Mouse (Mus musculus): ENCODE measurements around the gene Gm27027. TPM values are rescaled to one million over a fixed set of nuclear protein-coding genes. Genes with fewer than 3 reads are reported as not detected.

The Gm27027 gene
- total RNA-seq, 1 experiment from 2014 or later: not detected

DNA sequence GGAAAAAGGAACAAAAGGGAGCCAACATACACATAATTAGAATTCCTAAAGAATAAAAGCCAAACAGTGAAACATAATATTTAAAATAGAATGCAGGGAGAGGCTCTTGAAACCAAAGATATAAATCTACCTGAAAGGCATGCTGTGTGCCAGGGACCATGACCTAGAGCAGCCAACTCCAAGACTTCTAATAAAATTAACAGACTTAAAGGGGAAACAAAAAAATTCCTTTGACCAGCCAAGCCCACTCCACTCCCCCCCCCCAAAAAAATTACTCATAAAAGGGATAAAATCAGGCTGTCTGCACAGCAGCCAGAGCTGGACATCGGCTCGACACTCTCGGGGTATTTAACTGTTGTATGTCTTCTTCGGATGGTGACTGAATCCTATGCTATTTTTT is 51.3 kb downstream of the Gm27027 start:
- ATAC-seq (ENCODE audit: extremely low read depth, insufficient number of reproducible peaks, low FRiP score, poor library complexity, severe bottlenecking): no peak

DNA sequence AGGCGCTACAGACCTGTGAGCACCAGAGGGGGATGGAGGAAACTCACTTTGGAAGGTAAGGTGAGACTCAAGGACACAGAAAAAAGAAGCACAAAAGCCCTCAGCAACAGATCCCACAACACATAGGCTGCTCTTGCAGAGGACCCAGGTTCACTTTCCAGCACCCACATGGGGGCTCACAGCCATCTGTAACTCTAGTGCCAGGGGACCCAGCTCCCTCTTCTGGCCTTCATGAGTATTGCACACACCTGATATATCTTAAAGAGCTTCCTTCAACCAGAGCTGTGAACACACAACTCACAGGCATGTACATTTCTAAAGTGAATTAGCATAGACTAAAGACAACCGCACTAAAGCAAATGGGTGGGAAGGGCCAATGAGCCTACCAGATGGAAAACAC is 52.1 kb downstream of the Gm27027 start:
- no peak for ATAC-seq (ENCODE audit: extremely low read depth, insufficient number of reproducible peaks, low FRiP score, poor library complexity, severe bottlenecking)

DNA sequence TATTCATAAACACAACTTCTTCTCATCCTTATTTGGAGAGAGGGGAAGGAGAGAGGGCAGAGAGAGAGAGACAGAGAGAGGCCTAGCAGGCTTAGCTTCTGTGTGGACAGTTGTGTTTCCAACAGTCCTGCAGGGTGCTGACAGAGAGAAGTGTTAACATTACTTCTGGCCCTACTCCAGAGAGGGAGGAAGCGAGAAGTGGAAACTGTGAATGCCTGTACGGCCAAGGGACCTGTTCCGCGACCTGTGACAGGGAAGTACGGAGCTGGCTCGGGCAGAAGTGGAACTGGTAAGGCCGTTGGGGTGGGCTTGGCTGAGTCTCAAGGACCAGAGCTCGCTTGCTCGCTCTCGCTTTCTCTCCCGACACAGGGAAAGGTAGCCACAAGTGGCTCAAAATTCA is 54.5 kb downstream of the Gm27027 start:
- no peak for ATAC-seq (ENCODE audit: extremely low read depth, insufficient number of reproducible peaks, low FRiP score, poor library complexity, severe bottlenecking)

DNA sequence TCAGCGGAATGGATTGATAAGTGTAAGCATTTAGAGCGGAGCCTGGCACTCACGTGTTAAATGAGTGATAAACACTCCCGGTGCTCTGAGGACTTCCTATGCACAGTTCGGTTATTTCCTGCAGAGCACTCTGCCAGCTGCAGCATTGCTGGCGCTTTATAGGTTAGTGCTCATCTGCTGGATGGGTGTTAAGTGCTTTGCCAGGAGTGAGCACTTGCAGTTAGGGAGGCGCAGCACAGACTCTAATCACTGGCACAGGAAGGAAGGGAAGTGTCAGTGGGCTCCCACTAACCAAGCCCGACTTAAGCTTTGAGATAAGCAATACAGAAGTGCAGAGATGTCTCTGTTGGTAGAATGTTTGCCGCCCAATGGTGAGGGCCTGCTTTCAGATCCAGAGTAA is 57.6 kb downstream of the Gm27027 start:
- no peak for ATAC-seq (ENCODE audit: extremely low read depth, insufficient number of reproducible peaks, low FRiP score, poor library complexity, severe bottlenecking)

DNA sequence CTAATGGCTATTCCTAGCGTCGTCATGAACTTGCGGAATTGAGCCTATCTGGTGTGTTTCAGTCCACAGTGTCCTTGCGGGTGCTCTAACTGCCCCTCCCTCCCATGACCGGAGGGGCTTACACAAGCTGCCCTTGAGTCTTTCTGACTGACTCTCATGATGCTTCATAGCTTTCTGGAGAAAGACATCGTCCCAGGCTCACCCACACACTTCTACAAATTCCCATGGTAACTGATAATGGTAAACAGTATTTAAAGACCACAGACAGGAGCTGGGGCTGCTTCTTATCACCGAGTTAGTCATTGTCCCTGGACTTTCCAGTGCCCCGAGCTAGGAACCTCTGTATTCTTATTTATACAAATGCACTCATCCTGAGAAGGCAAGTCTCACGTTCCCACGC is 67.3 kb downstream of the Gm27027 start:
- no peak for ATAC-seq (ENCODE audit: extremely low read depth, insufficient number of reproducible peaks, low FRiP score, poor library complexity, severe bottlenecking)

DNA sequence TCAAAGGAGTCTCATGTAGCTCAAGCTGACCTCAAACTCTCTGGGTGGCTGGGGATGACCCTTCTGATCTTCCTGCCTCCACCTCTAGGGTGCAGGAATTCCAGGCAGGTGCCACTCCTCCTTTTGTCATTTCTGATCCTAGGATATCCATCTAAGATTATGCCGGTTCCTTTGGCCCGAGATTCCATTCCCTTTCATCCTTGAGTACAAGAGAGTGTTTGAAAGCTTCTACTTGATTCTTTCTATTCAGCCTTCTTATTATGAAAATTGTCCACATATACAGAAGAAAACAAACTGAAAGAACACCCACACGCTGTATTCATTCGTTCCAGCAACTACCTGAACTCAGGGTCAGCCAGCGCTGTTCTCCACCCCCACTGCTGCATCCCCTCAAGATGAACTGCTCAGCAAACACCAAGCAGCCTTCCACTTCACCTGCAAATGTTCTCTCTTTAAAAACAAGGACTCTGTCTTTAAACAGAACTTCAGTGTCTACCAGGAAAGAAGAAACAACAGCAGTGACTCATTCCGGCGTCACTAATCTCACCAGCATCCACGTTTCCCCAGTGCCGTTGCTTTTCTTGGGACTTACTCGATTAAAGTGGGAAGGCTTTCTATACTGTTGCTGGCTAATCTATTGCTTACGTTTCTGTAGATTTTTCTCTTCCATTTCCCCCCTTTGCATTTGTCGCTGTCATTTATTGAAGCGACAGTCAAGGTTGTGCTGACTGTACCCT is 68.3 kb downstream of the Gm27027 start:
- ATAC-seq (ENCODE audit: extremely low read depth, insufficient number of reproducible peaks, low FRiP score, poor library complexity, severe bottlenecking): no peak

DNA sequence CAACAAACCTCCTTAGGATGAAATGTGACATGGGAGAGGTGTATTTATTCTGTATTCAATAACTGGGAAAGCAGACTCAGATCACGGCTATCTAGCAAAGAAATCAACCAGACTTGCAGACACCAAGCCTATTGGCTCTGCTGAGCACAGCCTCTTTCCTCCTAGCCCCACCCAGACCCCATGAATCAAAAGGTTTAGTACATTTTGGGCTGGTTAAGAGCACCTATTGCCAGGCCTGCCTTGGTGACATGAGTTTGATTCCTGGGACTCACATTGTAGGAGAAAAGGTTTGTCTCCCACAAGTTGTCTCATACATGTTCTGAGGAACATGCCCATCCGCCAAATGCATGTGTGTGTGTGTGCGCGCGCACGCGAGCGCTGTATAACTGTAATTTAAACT is 70.0 kb downstream of the Gm27027 start:
- ATAC-seq (ENCODE audit: extremely low read depth, insufficient number of reproducible peaks, low FRiP score, poor library complexity, severe bottlenecking): no peak

DNA sequence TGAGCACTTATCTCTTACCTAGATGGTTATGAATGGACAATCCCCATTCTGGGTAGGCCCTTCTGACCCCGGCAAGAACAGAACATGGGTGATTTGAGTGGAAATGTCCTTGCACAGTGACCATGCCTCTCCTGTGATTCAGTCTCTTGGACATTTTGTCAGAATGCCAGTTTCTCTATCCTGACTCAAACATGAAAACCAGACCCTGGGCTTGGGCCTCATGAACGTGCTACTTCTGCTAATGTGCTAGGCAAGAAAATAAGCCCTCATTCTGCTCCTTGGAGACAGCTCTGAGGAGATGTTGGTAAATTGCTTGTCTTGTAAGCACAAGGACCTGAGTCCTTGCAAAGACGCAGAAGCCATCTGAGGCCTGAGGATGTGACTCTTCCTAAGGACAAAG is 77.1 kb downstream of the Gm27027 start:
- no peak for ATAC-seq (ENCODE audit: extremely low read depth, insufficient number of reproducible peaks, low FRiP score, poor library complexity, severe bottlenecking)

DNA sequence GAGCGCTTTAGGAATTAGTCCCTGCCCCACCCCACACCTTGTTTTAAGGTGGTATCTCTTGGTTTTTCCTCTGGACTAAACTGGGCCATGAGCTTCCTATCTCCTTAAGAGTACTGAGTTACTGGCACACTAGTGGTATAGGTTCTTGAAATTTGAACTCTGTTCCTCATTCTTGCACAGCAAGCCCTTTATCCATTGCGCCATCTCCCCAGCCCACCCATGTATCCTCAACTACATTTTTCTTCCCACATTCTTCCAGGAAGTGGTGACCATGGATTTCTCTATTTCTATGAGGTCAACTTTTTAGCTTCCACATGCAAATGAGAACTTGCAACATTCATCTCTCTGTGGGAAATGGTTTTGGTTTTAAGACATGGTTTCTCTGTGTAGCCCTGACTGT is 82.6 kb downstream of the Gm27027 start:
- ATAC-seq (ENCODE audit: extremely low read depth, insufficient number of reproducible peaks, low FRiP score, poor library complexity, severe bottlenecking): no peak

DNA sequence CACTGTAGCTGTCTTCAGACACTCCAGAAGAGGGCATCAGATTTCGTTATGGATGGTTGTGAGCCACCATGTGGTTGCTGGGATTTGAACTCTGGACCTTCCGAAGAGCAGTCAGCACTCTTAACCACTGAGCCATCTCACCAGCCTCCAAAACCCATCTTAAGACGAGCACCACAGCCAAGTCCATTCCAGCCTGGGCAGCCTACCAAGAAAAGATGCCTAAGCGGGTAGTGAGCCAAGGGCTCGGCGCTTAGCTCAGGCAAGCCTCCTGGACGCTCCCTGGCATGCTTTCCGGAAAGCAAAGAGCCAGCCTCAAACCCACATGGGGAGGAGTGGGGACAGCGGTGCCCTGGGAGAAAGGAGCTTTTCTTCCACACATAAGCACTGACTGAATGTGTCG is 84.2 kb downstream of the Gm27027 start:
- no peak for ATAC-seq (ENCODE audit: extremely low read depth, insufficient number of reproducible peaks, low FRiP score, poor library complexity, severe bottlenecking)

DNA sequence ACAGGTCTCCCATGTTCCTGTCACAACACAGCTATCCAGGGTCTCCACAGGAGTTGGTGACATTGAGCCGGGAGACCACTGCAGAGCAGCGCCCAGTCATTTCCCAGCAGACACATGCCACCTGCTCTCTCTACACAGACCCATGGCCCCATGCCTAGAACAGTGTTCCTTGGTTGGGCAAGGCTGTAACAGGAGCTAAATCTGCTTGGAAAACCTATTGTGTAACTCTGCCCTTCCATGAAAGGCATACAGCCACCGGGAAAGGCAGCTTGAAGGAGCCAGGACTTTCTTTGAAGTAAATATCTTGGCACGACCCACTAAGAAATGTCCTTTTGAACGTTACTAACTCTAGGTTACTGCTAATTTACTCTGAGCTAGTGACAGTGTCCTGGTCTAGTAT is 86.4 kb downstream of the Gm27027 start:
- no peak for ATAC-seq (ENCODE audit: extremely low read depth, insufficient number of reproducible peaks, low FRiP score, poor library complexity, severe bottlenecking)

DNA sequence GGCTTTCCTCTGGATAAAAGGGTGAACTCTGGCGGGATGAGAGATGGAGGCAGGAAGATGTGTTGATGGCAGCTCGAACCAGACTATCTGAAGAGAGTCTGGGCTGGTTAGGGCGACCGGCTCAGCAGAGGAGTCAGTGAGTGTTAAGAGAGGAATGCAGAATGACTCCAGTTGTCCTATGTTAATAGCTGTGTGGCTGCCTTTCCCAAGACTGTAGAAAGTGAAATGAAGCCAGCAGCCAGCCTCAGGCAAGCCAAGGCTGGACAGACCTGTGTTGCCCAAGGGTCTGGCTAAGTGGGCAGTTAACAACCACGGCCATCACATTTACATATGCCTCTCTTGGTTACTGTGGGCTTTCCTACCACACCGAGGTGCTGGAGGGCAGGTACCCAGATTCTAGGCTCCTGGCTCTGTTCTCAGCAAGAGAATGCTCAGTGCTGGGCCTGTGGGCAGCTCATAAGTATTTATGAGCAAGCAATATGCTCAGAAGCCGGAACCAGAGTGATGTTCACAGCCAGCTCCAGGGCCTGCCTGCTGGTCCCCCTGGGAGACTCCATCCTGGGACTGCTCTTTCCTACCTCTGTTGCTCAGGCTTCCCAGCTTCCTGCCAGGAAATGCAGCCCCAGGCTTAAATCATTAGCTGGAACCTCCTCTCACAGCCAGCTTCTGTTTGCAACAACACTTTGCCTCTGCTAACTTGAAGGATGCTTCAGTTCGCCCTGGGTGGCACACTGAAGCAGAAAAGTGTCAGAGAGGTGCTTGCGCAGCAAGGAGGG is 88.4 kb downstream of the Gm27027 start:
- no peak for ATAC-seq (ENCODE audit: extremely low read depth, insufficient number of reproducible peaks, low FRiP score, poor library complexity, severe bottlenecking)

Other genes starting within 250 kb of the Gm27027 start
- gene Ext2, start 173.8 kb downstream of the Gm27027 start, total RNA-seq (2017): 18.5 and 24.2 TPM in 2 replicates
- gene Accs, start 146.4 kb downstream of the Gm27027 start, total RNA-seq (2017): 11.9 and 13.4 TPM in 2 replicates
- not detected in 2 replicates for gene Accsl, start 127.2 kb downstream of the Gm27027 start, total RNA-seq (2017)
- 0.49 TPM in 1 of 2 replicates, not detected in the other for gene Gm13889, start 39.2 kb downstream of the Gm27027 start, total RNA-seq (2017)
- gene Alkbh3, start 14.5 kb upstream of the Gm27027 start, total RNA-seq (2017): 31.2 and 32.0 TPM in 2 replicates
- gene Hsd17b12, start 161.6 kb upstream of the Gm27027 start, total RNA-seq (2017): 23.8 and 31.5 TPM in 2 replicates

Measured in neutrophil, adult 5-6 weeks (primary cell).